Mouse (Mus musculus) gastrocnemius, postnatal 14 days (tissue): ENCODE measurements around the gene Nppc. TPM values are rescaled to one million over a fixed set of nuclear protein-coding genes. Genes with fewer than 3 reads are reported as not detected.

Source experiments
- DNase-seq: peaks from one replicate; pipeline ENCODE4 v3.0.0; 2021; ENCODE audit warnings: mixed read lengths
- intact Hi-C: fragments of 180-260 bp; cut with DNase I; formaldehyde crosslinking; loops from one replicate; pipeline ENCODE4 v1.15.1; 2025; ENCODE audit warnings: low total_unique reads
- total RNA-seq, 2 experiments: library from RNA; stranded (reverse); gene quantifications; 2 replicates each; pipeline ENCODE4 v1.2.3; 2021

Nppc gene
- total RNA-seq, 2 experiments from 2014 or later: 0.51 to 2.3 TPM

GRCm38 (mm10) chr1:86665091-86665490 is 5.3 kb downstream of the Nppc start:
- DNase-seq: no peak
- intact Hi-C loops: loop anchor here (5.0 to 10.0 kb wide), 2 partner anchors 377 to 520 kb away; partner anchors contain the start of gene Prss56

GRCm38 (mm10) chr1:86657071-86657470 is 13.3 kb downstream of the Nppc start:
- no peak for DNase-seq
- intact Hi-C loops: no loop called here

- no peak for DNase-seq
- intact Hi-C loops: no loop called here
Measured at GRCm38 (mm10) chr1:86652675-86653074, 17.7 kb downstream of the Nppc start.

GRCm38 (mm10) chr1:86650272-86650671 is 20.1 kb downstream of the Nppc start:
- intact Hi-C loops: loop anchor here (2.0 kb wide), 1 partner anchor 391 kb away; no protein-coding TSS in a partner anchor
- DNase-seq: peak; percentile 59

- DNase-seq: no peak
- intact Hi-C loops: no loop called here
Measured at GRCm38 (mm10) chr1:86647517-86647916, 22.9 kb downstream of the Nppc start.

GRCm38 (mm10) chr1:86643101-86643809 is 27.1 kb downstream of the Nppc start:
- DNase-seq: no peak

GRCm38 (mm10) chr1:86634751-86635359 is 35.5 kb downstream of the Nppc start:
- intact Hi-C loops: no loop called here
- no peak for DNase-seq

More at GRCm38 (mm10) chr1:86643101-86643809, 27.1 kb downstream of the Nppc start:
- intact Hi-C loops: no loop called here

GRCm38 (mm10) chr1:86633840-86634750 is 36.3 kb downstream of the Nppc start:
- no peak for DNase-seq
- intact Hi-C loops: no loop called here

- intact Hi-C loops: no loop called here
Measured at GRCm38 (mm10) chr1:86633434-86633833, 36.9 kb downstream of the Nppc start.

GRCm38 (mm10) chr1:86632732-86633380 is 37.5 kb downstream of the Nppc start:
- intact Hi-C loops: no loop called here
- DNase-seq: peak; percentile 32

More at GRCm38 (mm10) chr1:86633434-86633833, 36.9 kb downstream of the Nppc start:
- DNase-seq: no peak

- intact Hi-C loops: no loop called here
- no peak for DNase-seq
Measured at GRCm38 (mm10) chr1:86630527-86630926, 39.8 kb downstream of the Nppc start.

- intact Hi-C loops: no loop called here
- DNase-seq: no peak
Measured at GRCm38 (mm10) chr1:86629936-86630335, 40.4 kb downstream of the Nppc start.

GRCm38 (mm10) chr1:86628270-86628669 is 42.1 kb downstream of the Nppc start:
- DNase-seq: no peak
- intact Hi-C loops: no loop called here

GRCm38 (mm10) chr1:86623001-86624000 is 47.1 kb downstream of the Nppc start:
- intact Hi-C loops: no loop called here
- DNase-seq: no peak

GRCm38 (mm10) chr1:86622296-86622695 is 48.1 kb downstream of the Nppc start:
- DNase-seq: no peak
- intact Hi-C loops: no loop called here

- intact Hi-C loops: loop anchor here (10.0 kb wide), 1 partner anchor 566 kb away; the partner anchor contains the start of gene Prss56
- peak; percentile 57 for DNase-seq
Measured at GRCm38 (mm10) chr1:86618454-86619125, 51.8 kb downstream of the Nppc start.
